Mouse (Mus musculus) C2C12 (cell line): Measurements from ENCODE around the gene D3Ertd254e. TPM values are rescaled to one million over a fixed set of nuclear protein-coding genes. Genes with fewer than 3 reads are reported as not detected.

ENCODE experiments used
- H3K27me3 ChIP-seq: one replicate; pipeline ENCODE4 v1.6.1; 2011; ENCODE audit not compliant: control insufficient read depth, insufficient read depth, insufficient read length
- H3K36me3 ChIP-seq: one replicate; pipeline ENCODE4 v1.6.1; 2011; ENCODE audit not compliant: control insufficient read depth, insufficient read depth
- H3K4me3 ChIP-seq: one replicate; pipeline ENCODE4 v1.5.1; 2011; ENCODE audit warnings: mild to moderate bottlenecking, control low read depth; ENCODE audit not compliant: poor library complexity, insufficient read depth, severe bottlenecking
- H3K79me2 ChIP-seq: one replicate; pipeline ENCODE4 v1.6.1; 2011; ENCODE audit not compliant: control insufficient read depth, insufficient read depth
- H3K79me3 ChIP-seq: one replicate; pipeline ENCODE4 v1.6.1; 2011; ENCODE audit warnings: low read depth, control low read depth
- H3ac ChIP-seq: one replicate; pipeline ENCODE3; 2011; ENCODE audit warnings: low read depth; ENCODE audit not compliant: control insufficient read depth, insufficient read length
- CEBPB ChIP-seq: IDR thresholded peaks from one replicate; pipeline ENCODE4 v1.6.1; 2011; ENCODE audit warnings: low read depth, mild to moderate bottlenecking, control low read depth, moderate library complexity
- CTCF ChIP-seq: IDR thresholded peaks from one replicate; pipeline ENCODE4 v1.5.1; 2011; ENCODE audit not compliant: control insufficient read depth, insufficient read depth, insufficient read length
- FOSL1 ChIP-seq: IDR thresholded peaks from one replicate; pipeline ENCODE4 v1.8.0; 2011; ENCODE audit warnings: mild to moderate bottlenecking, low read length; ENCODE audit not compliant: poor library complexity, insufficient read depth, severe bottlenecking
- MAX ChIP-seq: IDR thresholded peaks from one replicate; pipeline ENCODE4 v1.6.1; 2011; ENCODE audit warnings: mild to moderate bottlenecking, control low read depth
- MYOD1 ChIP-seq: IDR thresholded peaks from one replicate; pipeline ENCODE4 v1.6.1; 2011; ENCODE audit warnings: low read depth; ENCODE audit not compliant: control insufficient read depth, insufficient read length
- MYOG ChIP-seq: IDR thresholded peaks from one replicate; pipeline ENCODE4 v1.6.1; 2011; ENCODE audit not compliant: control insufficient read depth, insufficient read length; ENCODE audit errors: extremely low read depth
- USF1 ChIP-seq: IDR thresholded peaks from one replicate; pipeline ENCODE4 v1.6.1; 2011; ENCODE audit warnings: low read depth, mild to moderate bottlenecking, control low read depth, moderate library complexity
- polyA plus RNA-seq: library from polyadenylated mRNA; unstranded; fragments of >200 nt; fragmentation: generic; extraction: Trizol; gene quantifications from one replicate; pipeline ENCODE4 v1.2.1, GENCODE M21; 2012; ENCODE audit warnings: missing spikeins

Gene D3Ertd254e
- polyA plus RNA-seq, 1 experiment, result 1.0 TPM

- no peak overlapping the region for H3ac ChIP-seq
- H3K79me3 ChIP-seq, result no peaks in the 10 kb centered on the region
- no peaks in the 10 kb centered on the region for H3K79me2 ChIP-seq
- H3K27me3 ChIP-seq, result no peaks in the 10 kb centered on the region
- TF ChIP-seq CEBPB (no peak), MYOG (no peak), USF1 (no peak), CTCF (no peak), FOSL1 (no peak), MYOD1 (no peak)
- H3K36me3 ChIP-seq, result no peaks in the 10 kb centered on the region
- H3K4me3 ChIP-seq, result no peak overlapping the region
Observed at GRCm38 (mm10) chr3:36207520-36208264, 56.9 kb downstream of the D3Ertd254e start.

- Histone ChIP-seq H3K79me3 (no peaks in the 10 kb centered on the region), H3K79me2 (no peaks in the 10 kb centered on the region), H3ac (no peak overlapping the region), H3K4me3 (no peak overlapping the region), H3K36me3 (no peaks in the 10 kb centered on the region), H3K27me3 (no peaks in the 10 kb centered on the region)
- TF ChIP-seq CEBPB (no peak), CTCF (no peak), MYOD1 (no peak), FOSL1 (no peak), MYOG (no peak), MAX (no peak), USF1 (no peak)
Observed at GRCm38 (mm10) chr3:36209776-36210555, 59.1 kb downstream of the D3Ertd254e start.

- Histone ChIP-seq H3K79me2 (no peaks in the 10 kb centered on the region), H3K4me3 (no peak overlapping the region), H3ac (no peak overlapping the region), H3K27me3 (no peaks in the 10 kb centered on the region), H3K36me3 (no peaks in the 10 kb centered on the region), H3K79me3 (no peaks in the 10 kb centered on the region)
- TF ChIP-seq CEBPB, result no peak
- TF ChIP-seq USF1, result no peak
- no peak for TF ChIP-seq MAX
- no peak for TF ChIP-seq CTCF
- TF ChIP-seq MYOG, result no peak
- TF ChIP-seq FOSL1, result no peak
- no peak for TF ChIP-seq MYOD1
Observed at GRCm38 (mm10) chr3:36210939-36211338, 60.1 kb downstream of the D3Ertd254e start.

- TF ChIP-seq USF1 (no peak), MYOD1 (no peak), MAX (no peak), MYOG (no peak), CTCF (no peak), FOSL1 (no peak), CEBPB (no peak)
Observed at GRCm38 (mm10) chr3:36212758-36213157, 61.9 kb downstream of the D3Ertd254e start.

More at GRCm38 (mm10) chr3:36212758-36213157, 61.9 kb downstream of the D3Ertd254e start:
- Histone ChIP-seq H3K4me3 (no peak overlapping the region), H3K79me2 (no peaks in the 10 kb centered on the region), H3K36me3 (no peaks in the 10 kb centered on the region), H3K79me3 (no peaks in the 10 kb centered on the region), H3ac (no peak overlapping the region), H3K27me3 (no peaks in the 10 kb centered on the region)

Other genes starting within 250 kb of the D3Ertd254e start
- 13.2 TPM for gene Dcun1d1, start 213.6 kb upstream of the D3Ertd254e start, polyA plus RNA-seq
- 8.1 TPM for gene Mccc1, start 150.3 kb upstream of the D3Ertd254e start, polyA plus RNA-seq
- gene Ccdc144b, start 97.5 kb upstream of the D3Ertd254e start, polyA plus RNA-seq, result not detected
- 20.7 TPM for gene Acad9, start 85.0 kb upstream of the D3Ertd254e start, polyA plus RNA-seq
- gene Qrfpr, start 71.3 kb downstream of the D3Ertd254e start, polyA plus RNA-seq, result not detected